Mouse (Mus musculus): ENCODE data around the gene Dennd6a.

- TF ChIP-seq CTCF (IDR thresholded peaks at IDR 0.05; ENCODE audit: insufficient read depth, low read length) (no peak), POLR2A (IDR thresholded peaks at IDR 0.05; ENCODE audit: borderline replicate concordance, extremely low read depth, low read depth, low read length) (no peak)
Measured at GRCm38 (mm10) chr14:26530350-26530749, 43.3 kb upstream of the Dennd6a start.
